Mouse (Mus musculus) mesoderm, embryonic 11.5 days (tissue): ENCODE data around the gene Tcea2.

Source experiments
- DNase-seq: peaks from one replicate; pipeline ENCODE4 v3.0.0-alpha.2; 2012; ENCODE audit warnings: low read depth, low spot score

Gene Tcea2

GRCm38 (mm10) chr2:181674934-181675333 lies 5.2 kb upstream of the Tcea2 start:
- no peak for DNase-seq

- peak; percentile 55 for DNase-seq
Measured at GRCm38 (mm10) chr2:181675454-181675853, 4.7 kb upstream of the Tcea2 start.

- DNase-seq = no peak
Measured at GRCm38 (mm10) chr2:181676424-181676823, 3.7 kb upstream of the Tcea2 start.

- no peak for DNase-seq
Measured at GRCm38 (mm10) chr2:181677096-181677754, 2.9 kb upstream of the Tcea2 start.

- no peak for DNase-seq
Measured at GRCm38 (mm10) chr2:181677755-181678098, 2.4 kb upstream of the Tcea2 start.

GRCm38 (mm10) chr2:181678780-181679179 lies 1.3 kb upstream of the Tcea2 start:
- peak; percentile 86 for DNase-seq

GRCm38 (mm10) chr2:181680716-181681117 lies 607 bp downstream of the Tcea2 start:
- no peak for DNase-seq

GRCm38 (mm10) chr2:181681978-181682377 lies 1.9 kb downstream of the Tcea2 start:
- DNase-seq = no peak

- DNase-seq = no peak
Measured at GRCm38 (mm10) chr2:181683381-181683780, 3.3 kb downstream of the Tcea2 start.

- no peak for DNase-seq
Measured at GRCm38 (mm10) chr2:181684713-181685112, 4.6 kb downstream of the Tcea2 start.

- no peak for DNase-seq
Measured at GRCm38 (mm10) chr2:181685686-181686085, 5.6 kb downstream of the Tcea2 start.

GRCm38 (mm10) chr2:181687586-181687985 lies 7.5 kb downstream of the Tcea2 start:
- no peak for DNase-seq

- DNase-seq = no peak
Measured at GRCm38 (mm10) chr2:181689466-181690160, 9.5 kb downstream of the Tcea2 start.

GRCm38 (mm10) chr2:181691083-181691482 lies 11.0 kb downstream of the Tcea2 start:
- no peak for DNase-seq

GRCm38 (mm10) chr2:181691571-181691970 lies 11.5 kb downstream of the Tcea2 start:
- no peak for DNase-seq

GRCm38 (mm10) chr2:181692304-181692703 lies 12.2 kb downstream of the Tcea2 start:
- no peak for DNase-seq

GRCm38 (mm10) chr2:181693339-181694280 lies 13.5 kb downstream of the Tcea2 start, which contains the start of gene Rgs19:
Gene Rgs19, minus strand, starts transcription at chr2:181693977.
- peak; percentile 80 for DNase-seq

GRCm38 (mm10) chr2:181694581-181694980 lies 14.5 kb downstream of the Tcea2 start:
- no peak for DNase-seq

- DNase-seq = no peak
Measured at GRCm38 (mm10) chr2:181695776-181696175, 15.7 kb downstream of the Tcea2 start.

GRCm38 (mm10) chr2:181696801-181697420 lies 16.8 kb downstream of the Tcea2 start:
- DNase-seq = no peak

- no peak for DNase-seq
Measured at GRCm38 (mm10) chr2:181698241-181698640, 18.1 kb downstream of the Tcea2 start, which contains the start of gene Lkaaear1. Gene Lkaaear1, minus strand, starts transcription at chr2:181698442.

GRCm38 (mm10) chr2:181706668-181707067 lies 26.6 kb downstream of the Tcea2 start:
- DNase-seq = no peak
